Mouse (Mus musculus) intestine, embryonic 16.5 days (tissue): ENCODE results near the gene Tas1r2. TPM values are rescaled to one million over a fixed set of nuclear protein-coding genes. Genes with fewer than 3 reads are reported as not detected.

Experiments
- ATAC-seq: fragments of 200-750 bp; cut with Nextera tagmentation; 2 replicates; pipeline ENCODE4 v1.8.0; 2017; ENCODE audit warnings: moderate TSS enrichment, moderate library complexity
- H3K27ac ChIP-seq: fragments of 300-500 bp; sonication (generic); 2 replicates; pipeline ENCODE4 v1.5.1; 2014; ENCODE audit warnings: mild to moderate bottlenecking, low read length
- H3K27me3 ChIP-seq: fragments of 300-500 bp; sonication (generic); replicated peaks from 2 replicates; pipeline ENCODE4 v1.6.1; 2014; ENCODE audit warnings: low read length, control low read depth, mixed read lengths; ENCODE audit not compliant: control insufficient read depth, insufficient read depth
- H3K36me3 ChIP-seq: fragments of 300-500 bp; sonication (generic); 2 replicates; pipeline ENCODE4 v1.6.1; 2014; ENCODE audit warnings: low read length, control low read depth; ENCODE audit not compliant: control insufficient read depth, insufficient read depth
- H3K4me1 ChIP-seq: fragments of 300-500 bp; sonication (generic); 2 replicates; pipeline ENCODE4 v1.6.1; 2014; ENCODE audit warnings: low read length, control low read depth, mixed read lengths; ENCODE audit not compliant: control insufficient read depth, insufficient read depth
- H3K4me2 ChIP-seq: fragments of 300-500 bp; sonication (generic); 2 replicates; pipeline ENCODE4 v1.6.1; 2014; ENCODE audit warnings: low read depth, low read length, control low read depth
- H3K4me3 ChIP-seq: fragments of 300-500 bp; sonication (generic); 2 replicates; pipeline ENCODE4 v1.5.1; 2014; ENCODE audit warnings: mild to moderate bottlenecking, low read length
- H3K9ac ChIP-seq: fragments of 300-500 bp; sonication (generic); 2 replicates; pipeline ENCODE4 v1.6.1; 2014; ENCODE audit warnings: low read depth, low read length
- H3K9me3 ChIP-seq: fragments of 300-500 bp; sonication (generic); 2 replicates; pipeline ENCODE4 v1.6.1; 2016; ENCODE audit warnings: low read length, control low read depth; ENCODE audit not compliant: control insufficient read depth
- whole genome bisulfite sequencing: fragments of 180-500 bp; shearing (Covaris S2); extraction: QIAGEN DNeasy Blood & Tissue Kit; methylation state at CpG from one replicate; pipeline ENCODE4 v1.1.7; 2014; 5-methylcytosine and 5-hydroxymethylcytosine counted together
- polyA plus RNA-seq: library from polyadenylated mRNA; unstranded; fragments of >200 nt; fragmentation: Nextera tagmentation; extraction: Ambion mirVana; gene quantifications from 2 replicates; pipeline ENCODE4 v1.2.1, GENCODE M21; 2015

The Tas1r2 gene
- polyA plus RNA-seq, 1 experiment from 2014 or later, result not detected

DNA sequence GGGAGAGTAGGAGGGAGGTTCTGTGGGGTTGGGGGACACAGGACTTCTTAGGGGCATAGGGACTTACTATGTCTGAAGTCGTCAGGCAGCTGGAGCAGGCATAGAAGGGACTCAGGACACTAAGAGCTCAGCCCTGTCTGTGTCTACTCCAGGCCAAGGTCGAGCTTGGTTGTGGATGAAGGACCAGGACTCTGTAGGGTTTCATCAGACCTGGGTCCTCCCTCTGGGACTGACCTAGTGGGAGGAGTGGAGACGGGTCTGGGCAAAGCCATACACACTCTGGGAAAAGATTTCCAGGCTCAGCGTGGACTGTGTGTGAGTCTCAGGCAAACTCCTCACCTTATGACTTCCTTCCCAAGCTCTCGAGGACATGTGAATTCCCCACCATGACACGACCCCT is 33.6 kb upstream of the Tas1r2 start:
- Histone ChIP-seq H3K4me2 (no peak overlapping the region), H3K27me3 (peaks cover 5% of the 10 kb centered on the region; the same call in 1 of the 2 replicates), H3K9me3 (no peaks in the 10 kb centered on the region), H3K27ac (no peak overlapping the region), H3K9ac (no peak overlapping the region), H3K4me3 (no peak overlapping the region), H3K36me3 (no peaks in the 10 kb centered on the region; the same call in 1 of the 2 replicates), H3K4me1 (0 out of 2 replicates have a peak, but pooled peaks cover 6% of the 10 kb centered on the region)
- ATAC-seq, result no peak
- WGBS, result 72% methylated on average over 6 of the region's 6 CpGs

DNA sequence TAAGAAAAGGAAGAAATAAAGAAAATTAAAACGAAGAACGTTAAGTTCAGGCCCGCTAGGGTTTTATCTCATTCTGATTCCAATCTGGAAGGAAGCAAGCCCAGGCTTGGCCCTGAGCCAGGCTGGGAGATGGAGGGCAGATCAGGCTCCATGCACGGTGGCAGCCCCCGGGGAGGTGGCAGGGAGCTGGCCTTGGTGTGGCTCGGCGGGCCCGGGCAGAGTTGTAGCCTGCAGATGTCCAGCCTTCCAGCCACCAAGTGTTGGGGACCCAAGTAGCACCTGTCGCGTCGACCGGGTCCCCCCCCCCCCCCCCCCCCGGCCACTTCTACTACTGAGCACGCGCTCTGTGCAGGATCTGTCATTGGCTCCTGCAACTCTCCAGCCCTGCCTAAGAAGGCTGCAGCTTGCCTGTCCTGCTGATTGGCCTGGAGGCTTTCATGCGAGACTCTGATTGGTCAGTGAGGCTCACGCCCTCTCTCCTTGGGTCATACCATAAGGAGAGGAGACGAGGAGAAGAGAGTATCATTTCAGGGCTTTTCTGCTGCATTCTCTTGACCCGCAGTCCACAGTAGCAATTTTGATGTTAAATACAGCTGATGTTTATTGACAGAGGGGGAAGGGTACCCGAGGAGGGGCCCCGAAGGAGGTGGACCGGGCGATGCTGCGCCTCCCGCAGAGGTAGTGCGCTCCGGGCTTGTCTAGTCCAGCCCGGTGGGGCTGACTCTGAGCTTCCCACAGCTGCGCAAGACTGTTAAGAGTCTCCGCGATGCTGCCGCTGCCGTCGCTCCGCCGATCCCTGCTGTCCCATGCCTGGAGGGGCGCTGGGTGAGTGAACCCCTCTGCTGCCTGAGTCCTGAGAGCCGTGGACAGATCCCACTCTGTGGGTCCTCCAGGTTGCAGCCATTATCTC is 30.7 kb upstream of the Tas1r2 start, which contains the start of gene Aldh4a1:
Gene Aldh4a1 (plus strand): TSS at position 494 of the 910 bp plus-strand sequence.
- peak within 1 kb of the TSS; percentile 73 for H3K9ac ChIP-seq
- H3K4me2 ChIP-seq, result peak within 1 kb of the TSS; percentile 76
- H3K4me1 ChIP-seq, result 0 out of 2 replicates have a peak, but pooled peaks cover 3% of the 10 kb centered on the region
- no peaks in the 10 kb centered on the region for H3K36me3 ChIP-seq
- peak within 1 kb of the TSS; percentile 64 for H3K4me3 ChIP-seq
- no peaks in the 10 kb centered on the region for H3K9me3 ChIP-seq
- peaks cover 11% of the 10 kb centered on the region for H3K27me3 ChIP-seq
- WGBS, result 0% methylated on average over 33 of the region's 38 CpGs
- ATAC-seq, result peak; percentile 100
- peak within 1 kb of the TSS; percentile 73 for H3K27ac ChIP-seq

DNA sequence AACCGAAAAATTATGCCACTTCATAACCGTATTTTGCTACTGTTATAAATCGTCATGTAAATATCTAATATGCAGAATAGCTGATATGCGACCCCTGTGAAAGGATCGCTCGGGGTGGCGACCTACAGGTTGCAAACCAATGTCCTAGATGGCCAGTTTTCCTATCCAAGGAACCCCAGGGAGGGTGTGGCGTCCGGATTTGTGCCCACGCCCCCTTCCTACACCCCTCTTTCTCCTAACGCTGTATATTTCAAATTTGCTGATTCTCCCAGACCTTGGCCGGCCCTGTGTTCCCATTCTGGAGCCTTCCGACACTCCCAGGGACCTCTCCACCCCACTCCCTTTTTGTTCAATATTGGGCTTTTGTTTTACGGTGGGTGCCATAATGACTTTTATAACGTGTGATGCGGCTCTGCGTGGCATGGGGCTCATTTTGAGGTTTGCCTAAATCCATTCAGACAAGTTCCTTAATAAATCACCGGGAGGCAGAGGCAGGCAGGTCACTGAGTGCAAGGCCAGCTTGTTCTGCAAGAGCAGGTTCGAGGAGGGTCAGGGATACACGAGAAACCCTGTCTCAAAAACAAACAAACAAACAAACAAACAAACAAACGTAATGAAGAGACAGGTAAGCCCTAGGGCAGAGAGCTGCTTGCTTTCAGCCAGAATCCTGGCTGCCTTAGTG is 29.8 kb upstream of the Tas1r2 start:
- Histone ChIP-seq H3K4me2 (peak overlapping the region; percentile 76), H3K4me3 (peak overlapping the region; percentile 64), H3K27ac (no peak overlapping the region), H3K36me3 (no peaks in the 10 kb centered on the region), H3K9ac (peak overlapping the region; percentile 73), H3K9me3 (no peaks in the 10 kb centered on the region), H3K4me1 (0 out of 2 replicates have a peak, but pooled peaks cover 3% of the 10 kb centered on the region), H3K27me3 (peaks cover 16% of the 10 kb centered on the region)
- 20% methylated on average over 21 of the region's 21 CpGs for WGBS
- ATAC-seq, result no peak

DNA sequence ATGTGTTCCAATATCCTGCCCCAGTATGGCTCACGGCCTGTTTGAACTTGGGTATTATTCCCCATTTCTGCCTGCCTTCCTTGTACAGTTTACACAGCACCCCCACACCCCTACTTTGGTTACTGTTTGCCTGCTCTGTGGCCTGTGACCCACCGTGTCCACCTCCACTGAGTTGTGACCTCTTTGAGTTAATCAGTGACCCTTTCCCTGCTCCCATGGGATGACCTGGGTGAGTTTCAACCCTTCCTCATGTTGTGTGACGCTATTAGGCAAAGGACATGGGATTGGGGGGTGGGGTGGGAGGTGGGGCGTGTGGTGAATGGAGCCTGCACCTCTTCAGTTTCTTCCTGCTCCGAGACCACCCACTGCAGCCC is 29.2 kb upstream of the Tas1r2 start:
- WGBS, result 45% methylated on average over 5 of the region's 5 CpGs
- no peaks in the 10 kb centered on the region for H3K9me3 ChIP-seq
- no peaks in the 10 kb centered on the region for H3K36me3 ChIP-seq
- no peak overlapping the region; the same call in 1 of the 2 replicates for H3K4me3 ChIP-seq
- H3K27ac ChIP-seq, result no peak overlapping the region
- ATAC-seq, result no peak
- peaks cover 16% of the 10 kb centered on the region for H3K27me3 ChIP-seq
- H3K9ac ChIP-seq, result no peak overlapping the region
- H3K4me1 ChIP-seq, result 0 out of 2 replicates have a peak, but pooled peaks cover 5% of the 10 kb centered on the region
- 0 out of 2 replicates have a peak overlapping the region, but pooled peaks have one; percentile 3 for H3K4me2 ChIP-seq

DNA sequence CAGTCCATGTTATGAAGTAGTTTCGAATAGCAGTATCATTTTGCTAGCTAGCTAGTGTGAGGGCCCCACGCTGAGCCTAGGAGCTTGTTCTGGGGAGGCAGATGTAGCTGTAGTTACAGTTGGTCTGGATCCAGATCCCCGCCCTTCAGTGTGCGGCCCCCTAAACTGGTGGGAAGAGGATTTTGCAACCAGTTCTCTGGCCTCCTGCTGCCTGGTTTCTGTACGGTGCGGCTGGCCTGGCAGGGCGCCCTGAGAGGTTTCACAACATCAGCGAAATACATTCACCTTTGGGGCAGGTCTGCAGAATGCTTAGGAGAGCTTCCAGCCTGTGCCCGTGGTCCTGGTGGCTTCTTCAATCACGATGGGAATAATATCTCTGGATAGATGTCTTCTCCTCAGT is 28.6 kb upstream of the Tas1r2 start:
- H3K27me3 ChIP-seq, result peaks cover 16% of the 10 kb centered on the region
- no peak overlapping the region for H3K9ac ChIP-seq
- no peak overlapping the region for H3K4me2 ChIP-seq
- no peaks in the 10 kb centered on the region for H3K9me3 ChIP-seq
- H3K4me3 ChIP-seq, result no peak overlapping the region
- H3K4me1 ChIP-seq, result 0 out of 2 replicates have a peak, but pooled peaks cover 5% of the 10 kb centered on the region
- H3K36me3 ChIP-seq, result no peaks in the 10 kb centered on the region
- WGBS, result 66% methylated on average over 10 of the region's 10 CpGs
- H3K27ac ChIP-seq, result no peak overlapping the region
- ATAC-seq, result no peak

DNA sequence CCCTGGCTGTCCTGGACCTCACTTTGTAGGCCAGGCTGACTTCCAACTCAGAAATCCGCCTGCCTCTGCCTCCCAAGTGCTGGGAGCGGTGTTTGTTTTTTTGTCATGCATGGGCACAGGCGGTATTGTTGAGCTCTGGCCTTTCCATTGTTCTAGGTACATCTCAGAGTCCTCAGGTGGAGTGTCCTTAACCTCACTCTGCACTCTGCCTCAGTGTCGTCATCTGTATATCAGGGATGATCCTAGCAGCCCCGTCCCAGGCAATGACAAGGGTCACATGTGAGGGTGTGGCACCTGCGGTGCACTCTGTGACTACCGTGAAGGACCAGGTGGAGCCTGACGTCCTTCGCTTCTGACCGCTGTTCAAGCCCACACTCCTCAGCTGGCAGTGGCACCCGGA is 26.0 kb upstream of the Tas1r2 start:
- no peak for ATAC-seq
- Histone ChIP-seq H3K4me3 (no peak overlapping the region), H3K27ac (no peak overlapping the region), H3K4me1 (peaks cover 10% of the 10 kb centered on the region; the same call in 1 of the 2 replicates), H3K27me3 (peaks cover 31% of the 10 kb centered on the region), H3K4me2 (no peak overlapping the region), H3K9ac (no peak overlapping the region), H3K36me3 (no peaks in the 10 kb centered on the region), H3K9me3 (no peaks in the 10 kb centered on the region)
- WGBS, result 83% methylated on average over 11 of the region's 11 CpGs

DNA sequence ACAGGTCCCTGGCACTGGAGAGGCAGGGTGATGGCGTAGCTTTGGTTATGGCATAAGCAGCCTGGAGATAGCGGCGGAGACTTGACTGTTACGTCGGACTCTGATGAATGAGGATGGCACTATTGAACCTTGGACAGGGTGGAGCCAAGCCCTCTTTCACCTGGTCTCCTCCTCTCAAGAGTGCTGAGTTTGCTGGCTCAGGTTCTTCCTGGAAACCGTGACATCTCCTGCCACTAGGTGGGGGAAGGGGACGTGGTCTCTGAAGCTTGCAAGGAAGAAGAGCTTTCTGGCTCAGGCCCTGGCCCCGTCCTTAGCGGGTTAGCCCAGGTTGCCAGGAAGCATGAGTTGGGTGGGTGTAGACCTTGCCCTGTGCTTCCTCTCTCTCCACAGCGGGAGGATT is 23.2 kb upstream of the Tas1r2 start:
- no peaks in the 10 kb centered on the region for H3K36me3 ChIP-seq
- peaks cover 7% of the 10 kb centered on the region; the same call in 1 of the 2 replicates for H3K4me1 ChIP-seq
- no peak overlapping the region for H3K9ac ChIP-seq
- no peaks in the 10 kb centered on the region for H3K9me3 ChIP-seq
- WGBS, result 55% methylated on average over 10 of the region's 10 CpGs
- no peak overlapping the region for H3K4me3 ChIP-seq
- H3K27me3 ChIP-seq, result peaks cover 45% of the 10 kb centered on the region
- H3K27ac ChIP-seq, result no peak overlapping the region
- H3K4me2 ChIP-seq, result no peak overlapping the region; the same call in 1 of the 2 replicates
- peak; percentile 57; the same call in 1 of the 2 replicates for ATAC-seq

DNA sequence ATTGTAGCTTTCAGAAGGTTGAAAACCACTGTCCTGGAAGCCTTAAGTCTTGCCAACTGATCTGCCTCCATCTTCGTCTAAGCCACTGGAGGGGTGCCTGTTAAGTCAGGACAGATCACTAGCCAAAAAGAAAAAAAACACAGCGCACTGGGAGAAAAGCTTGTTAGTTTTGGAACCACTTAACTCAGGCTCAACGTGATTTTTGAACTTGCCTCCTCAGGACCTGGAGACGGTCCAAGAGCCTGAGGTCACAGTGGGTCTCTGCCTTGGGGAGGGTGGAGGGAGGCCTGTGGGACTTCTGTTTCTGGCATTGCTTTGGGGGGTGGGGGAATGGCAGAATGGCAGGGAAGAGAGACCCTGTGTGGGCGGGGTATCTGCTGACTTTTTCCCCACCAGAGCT is 22.2 kb upstream of the Tas1r2 start:
- Histone ChIP-seq H3K27ac (no peak overlapping the region), H3K27me3 (peaks cover 51% of the 10 kb centered on the region), H3K4me3 (no peak overlapping the region), H3K36me3 (no peaks in the 10 kb centered on the region), H3K9ac (no peak overlapping the region), H3K9me3 (no peaks in the 10 kb centered on the region), H3K4me1 (peaks cover 7% of the 10 kb centered on the region; the same call in 1 of the 2 replicates), H3K4me2 (no peak overlapping the region)
- no peak for ATAC-seq
- 64% methylated on average over 5 of the region's 5 CpGs for WGBS

DNA sequence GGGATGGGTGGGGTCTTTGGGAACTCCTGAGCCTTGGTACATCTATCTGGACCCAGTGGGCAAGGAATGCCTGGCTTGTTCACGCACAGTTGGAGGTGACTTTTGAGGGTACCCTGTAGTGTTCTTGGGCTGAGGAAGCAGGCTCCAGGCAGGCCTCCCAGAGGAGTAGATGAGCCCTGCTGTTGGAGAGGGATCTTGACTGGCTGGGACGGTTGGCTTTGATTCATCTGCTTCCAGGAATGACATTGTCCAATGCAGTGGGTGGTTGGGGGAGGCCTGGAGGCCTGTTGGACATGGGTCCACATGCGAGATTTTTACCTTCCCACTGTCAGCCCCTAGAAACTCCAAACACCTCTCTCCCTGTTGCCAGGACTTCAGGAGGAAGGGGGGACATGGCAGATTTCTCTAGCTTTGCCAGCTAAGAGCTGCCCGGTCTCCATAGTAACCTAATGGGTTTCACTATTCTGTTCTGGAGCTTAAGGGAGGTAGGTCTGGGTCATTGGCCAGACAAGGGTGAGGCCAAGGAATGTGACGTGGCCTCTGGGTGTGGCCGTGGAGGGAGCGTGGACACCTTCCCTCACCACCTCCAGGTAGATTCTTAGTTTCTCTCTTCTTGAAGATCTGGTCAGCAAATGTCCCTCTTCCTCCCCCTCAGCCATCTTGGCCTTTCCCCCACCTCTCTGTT is 21.6 kb upstream of the Tas1r2 start:
- H3K4me2 ChIP-seq, result no peak overlapping the region
- H3K27me3 ChIP-seq, result peaks cover 52% of the 10 kb centered on the region
- no peak for ATAC-seq
- no peak overlapping the region for H3K4me3 ChIP-seq
- no peak overlapping the region for H3K27ac ChIP-seq
- no peaks in the 10 kb centered on the region for H3K36me3 ChIP-seq
- WGBS, result 83% methylated on average over 7 of the region's 7 CpGs
- H3K9ac ChIP-seq, result no peak overlapping the region
- no peaks in the 10 kb centered on the region for H3K9me3 ChIP-seq
- peaks cover 7% of the 10 kb centered on the region; the same call in 1 of the 2 replicates for H3K4me1 ChIP-seq
